Mouse (Mus musculus): ENCODE results near the gene Adcy2.

Gene Adcy2

DNA sequence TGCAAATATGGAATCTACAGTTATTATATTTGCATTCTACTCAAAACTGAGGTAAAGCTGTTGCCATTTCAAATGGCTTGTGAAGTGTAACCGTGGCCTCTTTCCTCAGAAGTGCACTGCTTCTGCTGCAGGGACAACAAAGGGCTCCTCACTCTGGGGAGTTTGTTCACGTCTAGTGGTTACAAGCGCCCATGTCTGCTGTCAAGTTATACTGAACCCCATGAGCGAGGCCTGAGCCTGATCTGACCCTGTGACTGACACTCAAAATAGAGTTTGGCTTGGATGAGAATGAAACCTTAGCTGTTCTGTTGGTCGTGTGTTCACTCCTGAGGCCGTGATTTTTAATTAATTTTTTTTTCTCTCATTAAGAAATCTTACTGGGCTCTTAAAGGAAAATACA, 38.8 kb downstream of the Adcy2 start:
- no peak for DNase-seq

DNA sequence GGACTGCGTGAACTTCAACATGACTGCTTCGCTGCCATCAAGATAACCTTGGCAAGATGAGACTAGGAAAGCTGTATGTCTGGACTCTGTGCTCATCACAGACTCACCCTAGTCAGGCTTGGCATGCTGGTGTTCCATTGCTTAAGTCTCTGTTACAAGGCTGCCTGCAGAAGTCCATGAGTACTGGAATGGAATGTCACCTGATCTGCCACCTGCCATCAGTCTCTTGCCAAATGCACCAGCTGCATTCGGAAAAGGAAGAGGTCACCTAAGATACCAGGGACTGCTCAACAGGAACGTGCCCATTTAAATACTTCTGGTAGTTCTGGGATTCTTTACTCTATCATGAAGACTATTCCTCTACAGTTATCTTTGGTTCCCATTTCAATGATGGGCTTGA, 39.9 kb downstream of the Adcy2 start:
- DNase-seq = no peak

DNA sequence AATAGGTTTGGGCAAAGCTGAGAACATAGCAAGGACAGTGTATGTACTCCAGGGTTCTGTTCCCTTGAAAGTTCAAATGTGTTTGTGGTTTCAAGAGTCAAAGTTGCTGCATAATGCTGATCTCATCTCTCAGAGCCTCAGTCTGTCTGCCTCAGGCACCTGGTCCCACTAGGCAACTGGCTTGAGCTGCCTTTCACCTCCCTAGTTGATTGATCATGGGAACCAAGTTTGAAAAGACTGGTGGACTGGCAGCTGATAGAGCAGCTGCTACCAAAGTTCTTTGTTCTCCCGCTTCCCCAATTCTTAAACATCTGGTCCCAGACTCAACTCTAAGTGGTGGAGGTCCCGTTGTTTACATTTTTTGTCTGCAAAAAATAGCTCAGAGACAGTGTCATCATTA, 56.6 kb downstream of the Adcy2 start:
- no peak for DNase-seq

DNA sequence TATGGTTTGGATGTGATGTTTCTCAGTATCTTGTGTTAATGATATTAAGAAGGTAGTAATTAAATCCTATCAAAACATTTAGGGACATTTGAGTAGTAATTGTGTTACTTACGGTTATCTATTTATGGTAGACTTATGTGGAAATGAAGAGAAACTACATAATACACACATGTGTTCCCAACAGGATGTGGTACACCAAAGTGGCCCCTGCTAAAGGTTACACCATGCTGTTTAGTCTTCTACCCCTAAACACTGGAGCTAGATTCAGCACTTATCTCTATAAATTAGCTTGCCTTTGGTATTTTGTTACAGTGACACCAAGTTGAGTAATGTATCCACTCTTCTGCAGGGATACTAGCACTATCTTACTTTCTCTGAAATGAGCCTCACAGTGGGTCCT, 57.9 kb downstream of the Adcy2 start:
- no peak for DNase-seq

DNA sequence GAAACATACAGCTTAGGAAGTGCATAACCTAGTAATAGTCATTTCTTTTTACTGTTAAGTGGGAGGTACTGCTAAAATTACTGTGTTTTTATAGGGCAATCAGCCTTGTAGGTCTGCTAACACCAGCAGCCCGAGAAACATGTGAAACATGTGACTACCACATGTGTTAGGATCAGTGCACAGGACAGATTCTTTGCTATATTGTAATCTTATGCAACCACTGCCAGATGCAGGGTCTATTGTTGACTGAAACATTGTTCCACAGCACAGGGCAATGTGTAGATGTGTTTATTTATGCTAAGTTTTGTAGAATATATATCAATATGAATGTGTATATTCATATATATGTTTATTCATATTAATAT, 67.1 kb downstream of the Adcy2 start:
- DNase-seq = no peak

DNA sequence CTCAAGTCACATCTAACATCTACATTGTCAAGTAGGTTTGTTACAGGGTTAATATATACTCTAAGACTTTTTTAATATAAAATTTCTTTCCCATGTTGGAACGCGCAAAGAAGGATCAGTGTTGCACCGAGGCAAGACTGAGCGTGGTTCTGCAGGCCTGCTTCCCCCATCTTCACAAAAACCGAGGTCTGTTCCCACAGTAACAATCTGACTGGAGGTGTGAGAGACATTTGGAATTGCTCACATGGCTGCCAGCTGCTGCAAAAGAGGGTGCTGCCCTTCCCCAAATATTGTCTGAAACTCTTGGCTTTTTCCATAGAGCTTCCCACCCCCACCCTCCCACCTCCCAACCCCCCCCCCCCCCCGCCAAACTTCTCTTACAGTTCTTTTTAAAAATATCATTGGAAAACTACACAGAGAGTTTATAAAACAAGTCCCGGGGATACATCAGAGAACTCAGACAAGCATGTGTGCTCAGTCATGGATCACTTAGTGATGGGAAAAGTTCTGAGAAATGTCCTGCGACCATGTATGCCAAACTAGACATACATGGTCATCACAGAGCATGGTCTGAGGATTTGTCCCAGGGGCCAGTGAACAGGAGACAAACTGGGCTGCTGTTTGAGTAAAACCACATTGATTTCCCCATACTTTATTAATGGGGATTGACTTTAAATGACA, 67.6 kb downstream of the Adcy2 start:
- peak; percentile 78 for DNase-seq

DNA sequence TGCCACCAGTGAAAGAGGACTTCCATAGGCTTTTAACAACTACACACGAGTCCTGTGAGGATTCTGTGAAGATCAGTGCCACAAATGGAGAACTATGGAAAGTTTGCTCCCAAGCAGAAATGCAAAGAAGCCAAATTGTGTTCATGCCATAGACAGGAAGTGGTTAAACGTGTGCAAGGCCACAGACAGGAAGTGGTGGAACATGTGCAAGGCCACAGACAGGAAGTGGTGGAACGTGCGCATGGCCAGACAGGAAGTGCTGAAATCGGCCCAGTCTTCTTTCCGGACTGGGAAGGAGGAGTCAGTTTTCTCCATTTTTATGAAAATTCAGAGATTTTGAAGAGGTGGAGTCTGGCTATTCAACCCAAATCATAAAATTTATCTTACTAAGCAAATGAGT, 70.9 kb downstream of the Adcy2 start:
- DNase-seq = no peak

DNA sequence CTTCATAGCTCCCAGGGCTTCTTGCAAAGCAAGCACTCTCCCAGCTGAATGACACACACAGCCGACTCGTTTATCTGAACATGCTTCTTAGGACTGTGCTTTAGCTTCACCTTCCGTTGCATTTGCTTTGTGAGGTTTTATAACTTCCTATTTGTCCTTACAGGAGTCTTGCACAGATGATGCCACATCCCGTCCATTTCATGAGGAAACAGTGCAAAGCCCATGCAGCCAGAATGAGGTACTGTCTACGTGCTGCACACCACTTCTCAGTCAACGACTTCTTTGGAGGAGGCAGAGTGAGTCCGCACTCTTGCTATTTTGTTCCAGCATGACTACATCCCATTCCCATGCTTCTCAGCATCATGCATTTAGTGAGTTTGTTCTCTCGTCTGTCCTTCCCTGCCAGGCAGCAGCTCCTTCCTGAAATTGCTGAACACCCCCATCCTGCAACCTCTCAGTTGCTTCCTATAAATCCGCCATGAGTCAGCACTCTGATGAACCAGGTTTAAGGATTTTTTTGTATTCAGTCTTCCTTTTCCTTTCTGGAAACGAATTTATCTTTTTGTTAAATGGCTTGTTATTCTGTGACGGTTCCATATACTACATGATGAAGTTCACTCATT, 85.6 kb downstream of the Adcy2 start:
- DNase-seq = peak; percentile 52

DNA sequence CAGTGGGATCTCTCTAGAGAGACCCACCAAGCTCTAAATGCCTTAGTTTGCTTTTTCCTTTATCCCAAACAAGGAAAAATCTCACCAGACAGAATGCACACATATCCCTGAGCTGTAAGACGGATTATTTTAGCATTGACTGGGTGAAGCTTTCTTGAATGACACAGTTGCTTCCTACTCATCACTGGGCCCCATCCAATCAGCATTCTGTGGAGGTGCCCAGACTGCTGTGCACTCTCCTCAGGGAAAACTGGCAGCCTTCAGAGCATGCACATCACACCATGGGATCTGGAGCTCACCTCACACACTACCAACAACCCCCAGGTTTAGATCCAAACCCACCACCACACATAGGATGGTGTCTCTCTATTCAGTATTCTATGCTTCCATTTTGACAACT, 92.7 kb downstream of the Adcy2 start:
- DNase-seq = peak; percentile 73

DNA sequence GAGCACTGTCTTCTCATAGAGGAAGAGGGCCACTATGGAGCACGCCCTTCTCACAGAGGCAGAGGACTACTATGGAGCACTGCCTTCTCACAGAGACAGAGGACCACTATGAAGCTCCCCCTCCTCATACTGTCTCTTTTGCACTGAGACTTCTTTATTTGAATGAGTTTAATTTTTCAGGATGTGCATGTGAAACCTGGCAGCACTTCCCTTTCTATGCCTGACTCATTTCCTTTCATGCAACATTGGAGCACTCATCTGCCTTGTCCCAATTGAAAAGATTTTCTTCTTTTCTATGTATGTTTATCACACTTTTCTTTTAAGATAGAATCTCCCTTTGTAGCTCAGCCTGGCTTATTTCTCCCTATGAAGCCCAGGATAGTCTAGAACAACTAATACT, 96.6 kb downstream of the Adcy2 start:
- DNase-seq = no peak

DNA sequence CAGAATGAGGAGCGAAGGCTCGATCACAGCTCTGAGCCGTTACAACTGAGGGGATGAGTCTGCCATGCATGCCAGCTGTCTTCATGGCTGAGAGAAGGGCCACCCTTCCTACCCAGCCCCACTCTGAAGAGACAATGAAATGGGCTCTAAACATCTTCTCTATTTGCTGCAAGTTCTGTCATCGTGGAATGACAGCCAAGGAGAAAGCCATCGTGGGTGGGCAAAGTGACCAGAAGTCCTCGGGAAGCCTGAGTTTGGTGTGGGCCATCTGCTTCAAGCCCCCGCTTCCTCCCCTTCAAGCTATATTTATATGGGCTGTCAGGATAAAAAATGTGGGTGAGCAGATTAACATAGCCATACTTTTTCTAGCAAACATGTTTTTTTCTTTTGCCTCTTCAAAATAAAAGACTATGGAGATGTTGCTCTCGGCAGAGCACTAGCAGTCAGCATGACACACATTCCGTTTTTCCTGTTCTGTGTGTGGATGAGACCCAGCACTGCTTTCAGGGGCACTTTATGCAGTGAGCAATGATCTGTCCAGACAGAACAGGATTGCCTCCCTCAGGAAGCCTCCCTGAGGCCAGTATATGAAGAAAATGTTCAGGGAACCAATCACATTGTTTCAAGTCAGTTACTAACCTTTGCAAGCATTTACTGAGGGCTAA, 109.3 kb downstream of the Adcy2 start:
- DNase-seq = peak; percentile 83

DNA sequence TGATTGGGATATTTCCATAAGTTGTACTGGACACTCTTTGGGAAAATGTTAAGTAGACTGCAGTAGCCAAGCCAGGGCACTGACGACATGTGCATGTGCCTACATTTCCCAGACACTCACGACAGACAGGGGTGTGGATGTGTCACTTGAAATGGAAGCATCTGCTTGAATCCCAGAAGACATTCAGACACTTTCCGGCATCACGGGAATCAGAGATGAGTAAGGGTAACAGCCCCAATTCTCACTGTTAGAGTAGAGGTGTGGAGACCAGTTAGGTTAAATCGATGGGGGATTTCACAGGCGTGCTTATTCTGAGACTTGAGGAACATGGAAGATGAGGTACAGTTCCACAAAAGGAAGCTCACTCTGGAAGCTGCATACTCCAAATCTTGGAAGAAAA, 130.6 kb downstream of the Adcy2 start:
- no peak for DNase-seq

DNA sequence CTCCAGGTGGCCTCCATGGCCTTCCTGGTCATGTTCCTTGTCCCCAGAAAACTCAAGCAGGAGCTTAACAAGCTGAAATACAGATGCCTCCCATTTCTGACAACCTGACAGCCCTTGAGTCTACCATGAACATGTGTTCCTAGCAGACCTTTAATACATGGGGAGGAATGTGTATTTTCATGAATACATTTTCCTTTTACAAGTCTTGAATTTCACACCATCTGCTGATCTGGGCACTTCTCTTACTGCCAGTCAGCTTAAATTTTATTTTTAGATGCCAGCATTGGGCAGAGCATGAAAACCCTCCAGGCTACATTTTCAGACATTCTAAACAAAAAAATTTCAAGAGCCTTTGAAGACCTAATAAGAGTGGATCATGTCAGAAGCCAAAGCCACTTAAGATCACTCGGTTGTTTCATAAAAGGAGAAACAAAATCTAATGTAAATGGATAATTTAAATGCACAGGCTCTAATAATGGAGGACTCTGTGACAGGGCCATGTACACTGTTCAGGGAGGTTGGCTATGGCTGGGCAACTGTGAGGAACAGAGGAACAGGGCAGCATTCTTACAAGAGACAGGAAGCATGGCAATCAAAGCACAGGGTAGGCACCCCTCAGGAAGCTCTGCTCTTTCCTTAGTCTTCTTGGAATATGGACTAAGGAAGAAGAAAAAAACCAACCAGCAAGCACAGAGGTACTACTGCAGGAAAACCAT, 131.2 kb downstream of the Adcy2 start:
- DNase-seq = peak; percentile 25

DNA sequence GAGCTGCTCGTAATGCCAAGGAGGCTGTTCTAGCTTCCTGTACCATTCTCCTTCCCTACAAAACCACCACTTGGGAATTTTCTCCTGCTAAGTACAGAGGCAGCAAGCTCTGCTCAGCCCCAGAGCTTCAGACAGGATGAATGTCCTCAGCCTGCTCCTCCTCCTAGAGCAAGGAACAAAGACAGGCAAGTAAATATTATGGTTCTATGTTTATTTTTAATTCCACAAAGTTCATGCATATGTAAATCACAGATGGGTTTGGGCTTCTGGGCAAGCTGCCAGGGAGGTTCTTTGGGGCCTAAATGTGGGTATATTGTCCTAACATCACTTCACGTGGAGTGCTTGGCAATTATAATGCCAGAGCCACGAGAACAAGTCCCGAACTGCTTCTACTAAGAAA, 139.3 kb downstream of the Adcy2 start:
- no peak for DNase-seq

DNA sequence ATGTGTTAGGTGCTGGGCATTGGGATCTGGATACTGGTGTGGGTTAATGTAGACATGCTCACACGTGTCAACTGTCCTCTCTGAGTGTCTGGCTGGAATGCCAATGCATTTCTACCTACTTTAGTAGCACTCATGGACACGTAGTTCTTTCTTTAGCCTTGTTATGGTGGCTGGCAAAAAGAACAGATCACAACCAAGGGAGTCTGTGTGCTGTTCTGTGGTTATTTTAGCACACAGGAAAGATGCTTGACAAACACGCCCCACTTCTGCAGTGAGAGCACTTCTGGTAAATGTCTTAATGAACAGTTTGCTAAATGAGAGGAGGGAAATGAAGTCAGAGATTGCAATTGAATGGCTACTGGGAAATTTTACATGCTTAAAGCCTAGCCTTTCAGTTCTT, 151.1 kb downstream of the Adcy2 start:
- DNase-seq = peak; percentile 24

DNA sequence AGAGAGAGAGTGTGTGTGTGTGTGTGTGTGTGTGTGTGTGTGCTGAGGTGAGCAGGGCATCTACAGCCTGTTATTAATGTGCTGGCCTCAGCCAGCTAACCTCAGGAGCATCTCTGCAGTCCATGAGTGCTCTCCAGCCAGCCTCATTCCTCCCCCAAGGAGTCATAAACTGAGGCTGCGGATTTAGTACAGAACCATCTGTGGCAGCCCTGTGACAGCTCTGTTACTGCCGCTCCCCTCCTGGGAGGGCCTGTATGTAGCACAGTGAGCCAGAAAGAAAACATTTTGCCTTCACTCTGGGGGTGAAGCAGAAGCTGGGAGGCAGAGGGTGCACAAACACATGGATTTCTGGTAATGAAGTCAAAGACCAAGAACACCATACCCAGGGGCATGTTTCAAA, 159.8 kb downstream of the Adcy2 start:
- DNase-seq = no peak

DNA sequence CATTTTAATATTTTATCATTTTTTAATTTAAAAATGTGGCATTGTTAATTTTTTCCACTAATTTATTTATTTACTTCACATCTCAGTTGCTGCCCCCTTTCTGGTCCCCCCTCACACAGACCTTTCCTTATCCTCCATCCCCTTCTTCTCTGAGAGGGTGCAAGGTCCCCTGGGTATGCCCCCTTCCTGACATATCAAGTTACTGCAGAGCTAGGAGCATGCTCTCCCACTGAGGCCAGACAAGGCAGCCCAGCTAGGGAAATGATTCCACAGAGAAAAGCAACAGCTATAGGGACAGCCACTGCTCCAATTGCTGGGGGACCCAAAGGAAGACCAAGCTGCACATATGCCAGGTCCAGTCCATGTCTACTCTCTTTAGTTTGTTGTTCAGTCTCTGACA, 163.2 kb downstream of the Adcy2 start:
- no peak for DNase-seq

DNA sequence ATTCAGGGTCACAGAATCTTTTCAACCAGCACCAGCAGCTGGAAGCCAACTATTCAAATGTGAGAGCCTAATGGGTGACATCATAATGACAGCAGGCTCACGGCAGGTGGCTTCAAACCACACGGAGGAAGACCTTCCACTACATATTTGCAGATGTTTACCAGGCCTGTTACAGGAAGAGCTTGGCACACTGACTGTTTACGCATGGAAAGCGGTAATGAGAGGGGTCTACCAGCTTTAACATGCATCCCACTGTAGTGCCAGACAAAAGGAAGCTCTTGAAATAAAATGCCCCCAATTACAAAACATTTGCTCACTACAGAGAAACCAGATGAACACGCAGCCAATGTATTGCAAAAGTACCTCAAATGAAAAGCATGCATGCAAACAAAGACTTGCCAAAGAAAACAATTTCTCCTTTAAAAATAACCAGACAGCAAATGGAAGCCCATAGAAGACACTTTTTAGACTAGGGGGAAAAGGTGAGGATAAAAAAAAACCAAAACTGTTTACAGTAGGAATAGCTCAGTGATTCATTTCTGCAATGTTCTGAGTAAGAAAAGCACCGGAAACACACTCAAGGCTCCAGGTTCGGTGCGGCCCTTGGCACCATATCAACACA, 163.8 kb downstream of the Adcy2 start:
- DNase-seq = no peak

DNA sequence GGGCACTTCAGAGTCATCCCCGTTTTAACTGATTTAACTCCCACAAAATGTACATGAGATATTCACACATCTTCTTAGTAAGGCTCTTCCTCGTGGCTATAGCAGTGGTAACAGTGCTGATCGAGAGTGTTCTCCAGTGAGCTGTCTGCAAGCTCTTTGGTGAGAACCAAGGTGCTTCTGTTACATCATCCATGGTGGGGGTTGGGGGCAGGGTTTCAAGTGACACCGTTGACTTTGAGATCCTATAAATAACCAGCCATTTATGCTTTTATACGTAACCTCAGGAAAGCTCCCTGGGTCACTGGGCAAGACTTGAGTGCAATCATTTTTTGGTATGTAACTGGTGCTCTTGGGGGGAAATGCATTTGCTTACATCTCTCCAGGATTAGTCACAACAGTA, 167.2 kb downstream of the Adcy2 start:
- no peak for DNase-seq

DNA sequence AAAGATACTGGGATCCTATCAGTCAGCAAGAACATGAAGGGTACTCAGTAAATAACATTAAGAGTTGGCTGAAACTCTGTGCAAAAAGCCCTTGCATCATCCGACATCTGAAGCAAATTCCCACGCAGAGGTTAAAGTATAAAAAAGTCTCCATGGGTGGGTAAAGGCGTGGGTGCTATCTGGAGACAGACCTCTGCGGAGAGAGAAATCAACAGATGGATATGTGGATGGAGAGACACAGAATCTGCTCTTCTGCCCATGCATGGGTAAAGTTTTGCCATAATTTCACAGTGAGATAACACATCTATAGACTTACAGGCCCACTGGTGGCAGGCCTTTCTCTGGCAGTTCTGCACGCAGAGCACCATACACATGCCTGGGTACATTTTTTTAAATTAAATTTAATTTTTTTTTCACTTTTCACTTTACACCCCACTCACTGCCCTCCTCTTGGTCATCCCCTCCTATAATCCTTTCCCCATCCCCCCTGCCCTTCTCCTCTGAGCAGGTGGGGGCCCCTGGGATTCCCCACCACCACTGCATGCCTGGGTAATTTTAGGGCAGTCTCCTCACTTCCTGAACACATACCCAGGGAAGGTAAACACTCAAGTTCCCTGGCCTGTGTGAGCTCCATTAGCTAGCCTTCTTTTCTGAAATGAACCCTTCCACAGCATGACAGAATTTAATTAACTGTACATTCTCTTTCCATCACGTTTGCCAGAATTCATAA, 169.1 kb downstream of the Adcy2 start:
- peak; percentile 46 for DNase-seq

DNA sequence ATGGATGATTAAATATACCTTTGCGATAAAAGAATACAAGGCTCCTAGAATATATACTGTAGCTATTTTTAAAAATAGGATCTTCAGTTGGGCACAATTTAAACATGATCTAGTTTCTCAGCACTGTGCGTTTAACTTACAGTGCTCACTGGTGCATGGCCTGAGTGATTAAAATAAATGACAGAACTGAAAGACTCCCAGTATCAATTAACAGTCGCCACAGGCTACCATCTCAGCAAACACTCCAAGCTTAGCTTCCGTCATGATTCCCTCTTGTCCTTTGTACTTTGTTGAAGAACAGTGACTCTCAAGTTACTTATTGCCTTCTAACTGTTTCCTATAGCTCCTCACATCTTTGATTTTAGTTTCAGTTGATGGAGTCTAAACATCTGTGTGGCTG, 170.9 kb downstream of the Adcy2 start:
- no peak for DNase-seq

DNA sequence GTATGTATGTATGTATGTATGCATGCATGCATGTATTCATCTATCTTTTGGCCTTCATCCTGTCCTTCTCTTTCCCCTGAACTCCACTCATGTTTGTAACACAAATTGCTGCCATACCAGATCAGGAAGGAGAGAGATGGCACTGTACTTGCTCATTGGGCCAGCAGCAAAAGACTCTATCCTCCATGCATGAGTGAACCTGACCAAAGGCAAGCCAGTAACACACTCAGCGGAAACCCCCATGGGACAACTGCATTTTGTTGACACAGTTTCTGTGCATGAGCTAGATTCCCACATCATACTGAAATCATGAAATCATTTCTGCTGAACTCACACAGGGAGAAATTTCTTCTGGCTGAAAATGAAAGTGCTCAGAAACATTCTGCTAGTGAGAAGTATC, 172.9 kb downstream of the Adcy2 start:
- DNase-seq = no peak

Measured in right cerebral cortex, adult 18-20 months (tissue).